Mouse (Mus musculus) frontal cortex, postnatal 14 days (tissue): ENCODE results near the gene Laptm5.

ENCODE experiments used
- DNase-seq, 2 experiments: peaks; one replicate each; pipeline ENCODE4 v3.0.0; 2022; ENCODE audit warnings: low spot score in 2 of 2

Gene Laptm5

GRCm38 (mm10) chr4:130899782-130900427 lies 13.0 kb upstream of the Laptm5 start:
- no peak for DNase-seq

DNA sequence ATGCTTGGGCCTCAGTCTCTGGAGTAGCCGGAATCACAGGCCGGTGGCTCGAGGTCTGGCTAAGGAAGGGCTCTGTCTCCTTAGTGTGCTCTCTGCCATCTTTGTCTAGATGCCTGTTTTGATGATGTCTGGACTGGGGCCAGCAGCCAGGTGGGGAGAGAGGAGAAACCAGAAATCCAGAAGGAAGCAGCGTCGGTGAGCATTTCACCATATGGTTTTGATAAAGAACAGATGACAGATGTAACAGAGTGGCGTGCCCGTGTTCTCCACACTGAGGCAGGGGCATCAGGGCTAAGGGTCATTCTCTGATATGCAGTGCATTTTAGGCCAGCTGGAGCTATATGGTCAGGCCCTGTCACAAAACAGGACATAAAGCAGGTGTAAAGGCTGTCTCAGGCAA lies 12.2 kb upstream of the Laptm5 start:
- no peak for DNase-seq

- DNase-seq = no peak
Observed at GRCm38 (mm10) chr4:130902289-130902781, 10.6 kb upstream of the Laptm5 start.

DNA sequence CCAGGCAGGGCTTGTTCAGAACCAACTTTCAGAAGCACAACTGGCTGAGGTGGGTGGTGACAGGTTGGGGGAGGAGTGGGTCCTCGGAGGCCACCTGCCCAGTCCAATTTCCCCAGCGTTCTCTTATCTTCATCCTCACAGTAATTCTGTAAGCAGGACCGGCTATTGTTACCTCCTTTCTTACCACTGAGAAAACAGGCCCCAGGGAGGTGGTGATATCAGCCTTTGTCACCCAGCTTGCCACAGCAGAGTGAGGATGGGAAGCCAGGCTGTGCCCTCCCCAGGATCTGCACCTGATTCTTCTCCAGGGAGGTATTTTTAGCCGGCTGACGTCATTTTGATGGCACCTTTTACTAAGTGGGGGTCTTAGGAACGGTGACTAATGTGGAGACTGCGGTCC lies 7.9 kb upstream of the Laptm5 start:
- DNase-seq = no peak

- DNase-seq = no peak
Observed at GRCm38 (mm10) chr4:130905882-130906281, 7.0 kb upstream of the Laptm5 start.

- DNase-seq = no peak
Observed at GRCm38 (mm10) chr4:130906296-130906695, 6.6 kb upstream of the Laptm5 start.

DNA sequence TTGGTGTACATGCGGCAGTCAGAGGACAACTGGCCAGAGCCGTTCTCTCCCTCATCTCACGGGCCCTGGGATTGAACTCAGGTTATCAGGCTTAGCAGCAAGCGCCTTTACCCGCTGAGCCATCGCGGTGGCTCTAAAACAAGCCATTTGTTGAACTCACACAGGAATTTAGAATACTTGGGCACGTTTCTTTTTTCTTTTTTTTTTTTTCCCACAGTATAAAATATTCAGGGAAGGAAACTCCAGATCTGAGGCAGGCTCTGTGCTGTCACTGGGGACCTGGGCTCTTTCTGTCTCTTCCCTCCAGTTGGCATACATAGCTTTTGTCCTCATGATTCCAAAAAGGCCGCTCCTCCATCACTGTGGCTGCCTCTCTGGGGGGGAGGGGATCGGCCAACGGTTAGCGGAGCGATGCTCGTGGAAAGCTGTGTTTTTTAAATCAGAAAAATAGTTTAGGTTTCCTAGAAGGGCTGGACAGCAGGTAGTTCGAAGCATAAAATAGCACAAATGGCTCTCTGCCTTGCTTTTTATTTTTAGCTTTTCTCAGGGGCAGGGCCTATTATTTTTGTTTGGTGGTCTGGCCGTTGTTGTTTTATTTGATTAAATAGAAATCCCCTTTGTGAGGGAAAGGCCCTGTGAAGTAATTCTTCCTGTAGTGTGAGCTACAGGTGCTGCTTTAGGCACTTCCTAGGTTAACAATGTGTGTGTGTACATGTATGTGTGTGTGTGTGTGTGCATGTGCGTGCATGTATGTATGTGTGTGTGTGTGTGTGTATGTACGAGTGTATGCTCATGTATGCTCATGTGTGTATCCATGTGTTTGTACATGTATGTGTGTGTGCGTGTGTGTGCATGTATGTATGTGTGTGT lies 5.5 kb upstream of the Laptm5 start:
- no peak for DNase-seq

DNA sequence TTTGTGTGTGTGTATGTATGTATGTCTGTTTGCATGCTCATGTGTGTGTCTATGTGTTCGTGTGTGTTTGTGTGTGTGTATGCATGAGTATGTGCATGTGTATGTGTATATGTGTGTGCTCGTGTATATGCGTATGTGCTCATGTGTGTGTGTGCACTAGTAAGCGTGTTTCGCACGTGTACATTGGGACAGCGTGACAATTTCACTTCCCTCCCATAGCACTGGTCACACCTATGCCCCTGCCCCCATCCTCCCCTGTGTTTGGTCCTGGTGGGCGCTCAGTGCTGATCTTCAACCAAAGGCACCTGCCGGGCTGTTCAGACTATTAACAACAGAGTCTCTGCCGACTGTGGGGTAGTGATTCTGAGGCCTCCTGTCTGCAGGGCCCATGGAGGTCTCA lies 4.8 kb upstream of the Laptm5 start:
- no peak for DNase-seq

DNA sequence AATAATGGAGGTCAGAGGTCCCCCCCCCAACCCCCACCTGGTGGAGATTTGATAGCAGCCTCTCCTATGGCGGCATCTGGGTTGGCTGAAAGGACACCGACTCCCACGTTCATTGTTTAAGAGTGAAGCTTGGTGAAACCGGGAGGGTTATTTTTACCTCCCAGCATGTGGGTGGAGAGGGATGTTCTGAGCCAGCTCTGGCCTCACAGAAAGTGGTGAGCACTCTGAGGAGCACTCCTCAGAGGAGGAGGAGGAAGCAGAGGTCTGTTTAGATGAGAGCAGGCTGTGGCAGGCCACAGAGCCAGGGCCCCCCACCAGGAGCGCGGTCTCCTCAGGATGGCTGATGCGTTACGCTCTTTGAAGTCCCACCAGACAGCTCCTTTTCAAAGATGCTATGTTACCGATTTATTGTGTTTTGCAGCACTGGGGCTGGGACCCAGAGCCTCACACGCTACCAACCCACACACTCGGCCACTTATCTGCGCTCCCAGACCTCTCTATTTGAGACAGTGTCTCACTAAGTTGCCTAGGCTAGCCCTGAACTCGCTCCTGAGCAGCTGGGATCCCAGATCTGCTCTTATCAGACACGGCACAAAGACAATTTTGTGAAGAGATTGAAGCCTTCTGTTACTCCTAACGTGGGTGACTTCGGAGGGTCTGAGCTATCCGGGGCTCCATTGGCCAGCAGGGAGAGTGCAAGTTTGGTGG lies 3.6 kb upstream of the Laptm5 start:
- no peak for DNase-seq

- no peak for DNase-seq
Observed at GRCm38 (mm10) chr4:130910666-130911065, 2.3 kb upstream of the Laptm5 start.

- DNase-seq = no peak
Observed at GRCm38 (mm10) chr4:130912626-130913025, 299 bp upstream of the Laptm5 start.

- no peak for DNase-seq
Observed at GRCm38 (mm10) chr4:130913511-130913910, 586 bp downstream of the Laptm5 start.

GRCm38 (mm10) chr4:130914011-130914410 lies 1.1 kb downstream of the Laptm5 start:
- no peak for DNase-seq

- DNase-seq = no peak
Observed at GRCm38 (mm10) chr4:130914527-130914926, 1.6 kb downstream of the Laptm5 start.

- no peak for DNase-seq
Observed at GRCm38 (mm10) chr4:130915006-130915667, 2.2 kb downstream of the Laptm5 start.

DNA sequence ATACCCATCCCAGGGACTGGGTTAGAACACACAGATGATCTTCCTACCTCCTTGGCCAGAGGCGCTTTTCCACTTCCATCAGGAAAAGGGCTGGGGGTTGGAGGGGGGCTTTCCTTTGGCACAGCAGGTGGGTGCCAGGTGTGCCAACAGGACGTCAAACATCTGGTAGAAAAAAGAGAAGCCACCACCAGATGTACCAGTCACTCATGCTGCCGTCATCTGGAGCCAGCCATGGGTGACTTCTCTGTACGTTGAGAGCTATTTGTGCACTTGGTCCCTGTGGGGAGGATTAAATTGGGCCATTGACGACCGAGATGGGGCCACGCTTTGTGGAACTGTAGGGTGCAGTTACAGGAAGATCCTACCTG lies 2.7 kb downstream of the Laptm5 start:
- DNase-seq = no peak

DNA sequence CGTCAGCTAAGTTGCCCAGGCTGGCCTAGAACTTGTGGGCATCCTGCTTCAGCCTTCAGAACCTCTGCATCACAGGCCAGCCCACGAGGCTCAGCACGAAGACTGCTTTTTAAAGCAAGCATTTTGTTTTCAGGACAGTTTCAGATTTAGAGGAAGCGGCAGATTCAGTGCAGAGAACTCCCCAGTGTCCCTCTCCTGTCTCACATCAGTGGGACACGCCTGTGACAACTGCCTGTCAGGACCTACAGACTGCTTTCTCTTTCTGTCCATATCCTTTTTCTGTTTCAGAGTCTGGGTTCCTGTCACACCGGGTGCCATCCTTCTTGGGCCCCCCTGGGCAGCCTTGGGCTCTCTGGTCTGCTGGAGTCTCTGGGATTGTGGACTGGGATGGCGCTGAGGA lies 3.7 kb downstream of the Laptm5 start:
- DNase-seq = no peak

- no peak for DNase-seq
Observed at GRCm38 (mm10) chr4:130917564-130917963, 4.6 kb downstream of the Laptm5 start.

DNA sequence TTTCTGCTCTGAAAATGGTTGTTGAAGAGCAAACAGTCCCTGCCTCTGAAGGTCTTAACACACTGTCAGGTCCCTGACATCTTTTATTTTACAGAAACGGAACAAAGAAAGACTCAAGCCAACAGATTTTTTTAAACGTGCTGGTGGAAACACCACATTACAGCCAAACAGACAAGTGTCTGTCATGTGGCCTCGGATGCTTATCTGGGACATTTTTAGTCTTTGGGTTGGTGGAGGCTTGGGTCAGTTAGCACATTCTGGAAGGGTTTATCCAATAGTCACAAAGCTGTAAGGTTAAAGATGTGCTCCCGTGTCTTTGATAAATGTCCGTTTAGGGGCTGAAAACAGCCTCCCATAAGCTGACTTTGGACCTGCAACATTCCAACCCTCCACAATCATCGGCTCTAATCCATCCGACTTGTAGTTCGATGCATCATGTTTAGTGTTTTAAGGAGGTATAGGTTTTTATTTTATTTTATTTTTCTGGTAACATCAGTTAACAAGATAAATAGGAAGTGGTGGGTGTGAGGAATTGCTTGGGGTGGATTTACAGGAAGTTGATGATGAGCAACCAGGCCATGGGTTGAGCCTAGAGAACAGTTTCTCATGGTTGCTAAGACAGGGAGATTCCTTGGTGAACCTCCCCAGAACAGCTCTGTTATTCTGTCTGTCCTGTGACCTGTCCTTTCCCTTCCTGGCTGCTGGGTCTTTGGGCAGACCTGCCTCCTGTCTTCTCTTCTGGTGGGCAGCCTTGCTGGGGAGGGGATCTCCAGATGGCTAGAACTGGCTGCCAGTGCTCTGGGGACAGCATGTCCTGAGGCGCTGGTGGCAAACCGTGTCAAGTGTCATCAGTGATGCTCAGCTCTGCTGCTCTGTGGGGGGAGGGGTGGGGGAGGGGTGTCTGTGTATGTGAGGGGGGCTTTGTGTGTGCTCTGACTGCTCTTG lies 6.2 kb downstream of the Laptm5 start:
- DNase-seq = no peak

GRCm38 (mm10) chr4:130919750-130920356 lies 6.9 kb downstream of the Laptm5 start:
- no peak for DNase-seq
